Mouse (Mus musculus) CD8-positive naive resting alpha-beta T cell, adult 2 months (primary cell): Measurements from ENCODE around the gene Tmed10.

Experiments used
- DNase-seq, 2 experiments: peaks; one replicate each; pipeline ENCODE4 v3.0.0; 2022; ENCODE audit warnings: low read depth in 2 of 2, low spot score in 2 of 2

The Tmed10 gene

GRCm38 (mm10) chr12:85337567-85338311 is 36.9 kb downstream of the Tmed10 start:
- no peak for DNase-seq

GRCm38 (mm10) chr12:85330153-85330552 is 44.5 kb downstream of the Tmed10 start:
- DNase-seq, result no peak

- no peak for DNase-seq
These were observed 66.0 kb downstream of the Tmed10 start for GRCm38 (mm10) chr12:85308651-85309050.

GRCm38 (mm10) chr12:85305247-85305892 is 69.3 kb downstream of the Tmed10 start:
- peak; percentile 75 for DNase-seq

- DNase-seq, result peak; percentile 18 to 33
These were observed 69.9 kb downstream of the Tmed10 start for GRCm38 (mm10) chr12:85304725-85305124.

GRCm38 (mm10) chr12:85303256-85303655 is 71.4 kb downstream of the Tmed10 start:
- no peak for DNase-seq

- DNase-seq, result no peak
These were observed 75.8 kb downstream of the Tmed10 start for GRCm38 (mm10) chr12:85298835-85299180.

GRCm38 (mm10) chr12:85298127-85298834 is 76.4 kb downstream of the Tmed10 start:
- DNase-seq, result no peak

GRCm38 (mm10) chr12:85297345-85297997 is 77.2 kb downstream of the Tmed10 start:
- DNase-seq, result no peak

GRCm38 (mm10) chr12:85296915-85297314 is 77.7 kb downstream of the Tmed10 start:
- no peak for DNase-seq

GRCm38 (mm10) chr12:85295506-85295905 is 79.1 kb downstream of the Tmed10 start:
- no peak for DNase-seq

- DNase-seq, result no peak
These were observed 81.7 kb downstream of the Tmed10 start for GRCm38 (mm10) chr12:85292906-85293305.

- DNase-seq, result no peak
These were observed 82.4 kb downstream of the Tmed10 start for GRCm38 (mm10) chr12:85292288-85292687.

GRCm38 (mm10) chr12:85291541-85291940 is 83.1 kb downstream of the Tmed10 start:
- DNase-seq, result no peak

- DNase-seq, result no peak
These were observed 84.0 kb downstream of the Tmed10 start for GRCm38 (mm10) chr12:85290633-85291032.
